Mouse (Mus musculus) forebrain, embryonic 12.5 days (tissue): ENCODE measurements at regions not wholly inside any gene's neighbourhood (a gene's known extent, or its start where the extent isn't known, plus 50 kb on each side); places are given as distances from the start of the nearest gene placed in this dataset.

Experiments used
- ATAC-seq: fragments of 200-750 bp; cut with Nextera tagmentation; 2 replicates; pipeline ENCODE4 v1.8.0; 2017; ENCODE audit warnings: moderate TSS enrichment; ENCODE audit not compliant: low FRiP score
- H3K27ac ChIP-seq: fragments of 300-500 bp; sonication (generic); 2 replicates; pipeline ENCODE4 v1.5.1; 2016; ENCODE audit warnings: mild to moderate bottlenecking
- H3K27me3 ChIP-seq: fragments of 300-500 bp; sonication (generic); 2 replicates; pipeline ENCODE4 v1.6.1; 2016; ENCODE audit warnings: mild to moderate bottlenecking
- H3K36me3 ChIP-seq: fragments of 300-500 bp; sonication (generic); replicated peaks from 2 replicates; pipeline ENCODE4 v1.6.1; 2016; ENCODE audit warnings: mild to moderate bottlenecking
- H3K4me1 ChIP-seq: fragments of 300-500 bp; sonication (generic); 2 replicates; pipeline ENCODE4 v1.6.1; 2016
- H3K4me2 ChIP-seq: fragments of 300-500 bp; sonication (generic); 2 replicates; pipeline ENCODE4 v1.6.1; 2016; ENCODE audit warnings: mild to moderate bottlenecking, moderate library complexity
- H3K4me3 ChIP-seq: fragments of 300-500 bp; sonication (generic); replicated peaks from 2 replicates; pipeline ENCODE4 v1.5.1; 2016; ENCODE audit warnings: mild to moderate bottlenecking
- H3K9ac ChIP-seq: fragments of 300-500 bp; sonication (generic); 2 replicates; pipeline ENCODE4 v1.6.1; 2016; ENCODE audit warnings: mild to moderate bottlenecking
- H3K9me3 ChIP-seq: fragments of 300-500 bp; sonication (generic); 2 replicates; pipeline ENCODE4 v1.6.1; 2016
- WGBS: fragments of 180-500 bp; shearing (Covaris S2); methylation state at CpG from one replicate; pipeline ENCODE4 v1.1.7; 2016; 5-methylcytosine and 5-hydroxymethylcytosine counted together

GRCm38 (mm10) chr2:45239001-45239400, 121.8 kb upstream of the Zeb2 start:
- H3K4me1 ChIP-seq, result no peaks in the 10 kb centered on the region
- H3K36me3 ChIP-seq, result no peaks in the 10 kb centered on the region
- 91% methylated on average over 6 of the region's 6 CpGs for WGBS
- H3K27me3 ChIP-seq, result no peaks in the 10 kb centered on the region
- no peak overlapping the region for H3K27ac ChIP-seq
- H3K4me2 ChIP-seq, result no peak overlapping the region
- H3K9ac ChIP-seq, result no peak overlapping the region
- ATAC-seq, result no peak
- H3K9me3 ChIP-seq, result no peaks in the 10 kb centered on the region
- H3K4me3 ChIP-seq, result no peak overlapping the region

DNA sequence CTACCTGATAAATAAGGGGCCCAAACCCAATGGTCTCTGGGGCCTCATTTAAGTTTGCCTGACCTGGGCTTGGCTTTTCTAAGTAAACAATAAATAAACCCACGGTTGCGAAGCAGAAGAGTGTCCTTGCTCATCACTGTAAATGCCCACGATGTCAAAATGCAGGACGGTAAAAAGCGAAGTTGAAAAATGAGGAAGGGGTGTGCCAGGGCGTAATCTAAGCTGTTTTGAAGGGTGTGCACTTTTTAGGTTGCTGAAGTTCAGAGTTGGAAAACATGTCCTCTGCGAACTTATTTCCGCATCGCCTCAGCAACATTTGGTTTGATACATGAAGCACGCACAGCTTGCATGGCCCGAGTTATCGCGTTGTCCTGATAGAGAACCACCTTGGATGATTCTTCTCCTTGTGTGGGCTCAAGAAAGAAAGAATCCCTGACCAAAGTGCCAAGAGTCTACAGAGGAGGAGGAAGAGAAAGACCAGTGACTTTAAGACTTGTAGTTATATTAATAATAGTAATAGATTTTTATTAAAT, 119.0 kb upstream of the Zeb2 start:
- WGBS, result 95% methylated on average over 13 of the region's 13 CpGs
- no peak for ATAC-seq
- Histone ChIP-seq H3K9ac (no peak overlapping the region), H3K27ac (no peak overlapping the region), H3K9me3 (no peaks in the 10 kb centered on the region), H3K27me3 (no peaks in the 10 kb centered on the region), H3K4me3 (no peak overlapping the region), H3K4me1 (no peaks in the 10 kb centered on the region), H3K36me3 (no peaks in the 10 kb centered on the region), H3K4me2 (no peak overlapping the region)

GRCm38 (mm10) chr2:45234148-45234547, 117.0 kb upstream of the Zeb2 start:
- H3K27me3 ChIP-seq, result no peaks in the 10 kb centered on the region
- H3K9ac ChIP-seq, result no peak overlapping the region
- 96% methylated on average over 1 of the region's 1 CpGs for WGBS
- no peak overlapping the region for H3K4me3 ChIP-seq
- ATAC-seq, result no peak
- H3K27ac ChIP-seq, result no peak overlapping the region
- H3K9me3 ChIP-seq, result no peaks in the 10 kb centered on the region
- no peak overlapping the region for H3K4me2 ChIP-seq
- peaks cover 5% of the 10 kb centered on the region; the same call in 1 of the 2 replicates for H3K4me1 ChIP-seq
- H3K36me3 ChIP-seq, result no peaks in the 10 kb centered on the region

- WGBS, result 73% methylated on average over 11 of the region's 11 CpGs
- ATAC-seq, result no peak
- H3K4me2 ChIP-seq, result no peak overlapping the region
- H3K9ac ChIP-seq, result no peak overlapping the region
- H3K9me3 ChIP-seq, result no peaks in the 10 kb centered on the region
- no peak overlapping the region for H3K27ac ChIP-seq
- peaks cover 25% of the 10 kb centered on the region for H3K4me1 ChIP-seq
- H3K27me3 ChIP-seq, result no peaks in the 10 kb centered on the region
- H3K36me3 ChIP-seq, result no peaks in the 10 kb centered on the region
- no peak overlapping the region for H3K4me3 ChIP-seq
Observed at GRCm38 (mm10) chr2:45230351-45231209, 113.4 kb upstream of the Zeb2 start.

DNA sequence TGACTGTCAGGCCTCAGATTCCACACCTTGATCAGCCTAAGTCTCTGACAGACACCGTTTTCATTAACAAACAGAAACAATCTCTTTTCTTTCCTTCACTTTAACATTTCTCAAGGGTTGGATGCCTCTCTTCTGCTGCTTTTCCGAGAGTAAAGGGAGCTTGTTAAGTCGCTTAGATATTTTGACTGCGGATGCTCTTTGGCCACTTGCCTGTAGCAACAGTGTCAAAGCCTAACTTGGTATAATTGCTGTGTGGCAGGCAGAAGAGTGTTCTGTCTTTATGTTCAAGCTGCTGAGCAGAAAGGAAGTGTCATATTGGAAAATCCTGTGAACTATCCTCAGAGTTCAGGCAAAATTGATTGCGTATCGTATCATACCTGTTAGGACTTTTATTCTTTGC, 112.3 kb upstream of the Zeb2 start:
- Histone ChIP-seq H3K4me3 (no peak overlapping the region), H3K27ac (no peak overlapping the region), H3K4me2 (no peak overlapping the region), H3K9ac (no peak overlapping the region), H3K36me3 (no peaks in the 10 kb centered on the region), H3K9me3 (no peaks in the 10 kb centered on the region), H3K4me1 (peaks cover 32% of the 10 kb centered on the region), H3K27me3 (no peaks in the 10 kb centered on the region)
- no peak for ATAC-seq
- WGBS, result 57% methylated on average over 6 of the region's 6 CpGs

DNA sequence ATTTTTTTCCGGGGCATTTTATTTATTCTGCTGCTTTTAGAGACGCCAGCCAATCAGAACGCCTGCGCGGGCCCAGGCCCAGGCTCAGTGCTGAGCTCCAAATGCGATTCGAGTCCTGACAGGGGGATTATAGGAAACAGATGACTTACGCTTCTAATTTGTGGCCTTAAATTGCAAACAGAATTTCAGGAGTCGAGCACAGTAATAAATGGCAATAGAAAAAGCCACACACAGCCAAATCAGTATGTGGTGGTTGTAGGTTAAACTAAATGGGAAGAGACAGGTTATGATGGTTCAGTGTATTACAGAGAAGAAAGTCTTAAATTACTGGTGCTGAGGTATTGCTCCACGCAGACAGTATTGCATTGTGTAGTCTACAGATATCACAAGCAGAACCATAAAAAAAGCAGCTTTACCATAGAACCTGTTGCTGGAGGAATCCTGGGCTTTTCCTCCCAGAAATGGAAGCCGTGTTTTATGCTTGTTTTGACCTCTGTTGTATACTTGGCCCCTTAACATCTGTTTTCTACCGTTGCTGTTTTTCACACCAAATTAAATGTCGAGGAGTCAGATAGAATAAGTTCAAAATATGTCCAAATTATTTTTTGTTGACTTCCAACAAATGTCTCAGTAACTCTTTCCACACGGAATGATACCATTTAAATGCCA, 110.2 kb upstream of the Zeb2 start:
- ATAC-seq, result no peak
- 17% methylated on average over 14 of the region's 14 CpGs for WGBS
- H3K4me3 ChIP-seq, result no peak overlapping the region
- peaks cover 34% of the 10 kb centered on the region for H3K4me1 ChIP-seq
- H3K27me3 ChIP-seq, result no peaks in the 10 kb centered on the region
- H3K4me2 ChIP-seq, result peak overlapping the region; percentile 21; the same call in 1 of the 2 replicates
- no peaks in the 10 kb centered on the region for H3K9me3 ChIP-seq
- no peaks in the 10 kb centered on the region for H3K36me3 ChIP-seq
- H3K9ac ChIP-seq, result no peak overlapping the region
- 0 out of 2 replicates have a peak overlapping the region, but pooled peaks have one; percentile 19 for H3K27ac ChIP-seq

- Histone ChIP-seq H3K4me3 (no peak overlapping the region), H3K9me3 (no peaks in the 10 kb centered on the region), H3K27ac (peak overlapping the region; percentile 86), H3K27me3 (no peaks in the 10 kb centered on the region), H3K4me1 (peaks cover 42% of the 10 kb centered on the region), H3K4me2 (peak overlapping the region; percentile 34), H3K9ac (no peak overlapping the region), H3K36me3 (no peaks in the 10 kb centered on the region)
- 14% methylated on average over 4 of the region's 4 CpGs for WGBS
- ATAC-seq, result no peak
Observed at GRCm38 (mm10) chr2:45226045-45226370, 108.8 kb upstream of the Zeb2 start.

- Histone ChIP-seq H3K9ac (no peak overlapping the region), H3K4me1 (peaks cover 42% of the 10 kb centered on the region), H3K4me2 (peak overlapping the region; percentile 34), H3K27me3 (no peaks in the 10 kb centered on the region), H3K9me3 (no peaks in the 10 kb centered on the region), H3K36me3 (no peaks in the 10 kb centered on the region), H3K4me3 (no peak overlapping the region), H3K27ac (peak overlapping the region; percentile 86)
- ATAC-seq, result peak; percentile 91
- 3% methylated on average over 9 of the region's 9 CpGs for WGBS
Observed at GRCm38 (mm10) chr2:45225364-45226044, 108.3 kb upstream of the Zeb2 start.

DNA sequence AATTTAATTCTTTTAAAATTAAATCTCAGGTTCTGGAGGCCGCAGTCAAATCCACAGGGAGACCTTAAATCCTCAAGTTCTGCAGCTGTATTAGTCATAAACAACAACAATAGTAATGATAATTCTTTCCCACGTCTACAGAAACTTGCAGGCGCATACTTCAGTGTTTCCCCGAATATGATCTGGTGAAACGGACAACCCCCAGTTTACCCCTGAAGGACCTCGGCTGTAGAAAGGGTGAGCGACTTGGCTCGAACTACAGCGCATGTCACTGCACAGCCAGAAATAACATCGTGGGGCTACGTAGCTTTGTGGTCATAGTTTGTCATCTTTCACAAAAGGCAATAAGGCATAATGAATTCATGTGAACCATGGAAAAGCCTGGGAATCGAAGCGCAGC, 105.0 kb upstream of the Zeb2 start:
- Histone ChIP-seq H3K27ac (no peak overlapping the region), H3K4me1 (peaks cover 30% of the 10 kb centered on the region)
- 66% methylated on average over 13 of the region's 13 CpGs for WGBS

GRCm38 (mm10) chr2:45219851-45220250, 102.7 kb upstream of the Zeb2 start:
- Histone ChIP-seq H3K27ac (no peak overlapping the region), H3K4me1 (peaks cover 10% of the 10 kb centered on the region; the same call in 1 of the 2 replicates), H3K36me3 (no peaks in the 10 kb centered on the region), H3K9ac (no peak overlapping the region), H3K4me2 (no peak overlapping the region), H3K4me3 (no peak overlapping the region), H3K27me3 (0 out of 2 replicates have a peak, but pooled peaks cover 4% of the 10 kb centered on the region), H3K9me3 (no peaks in the 10 kb centered on the region)
- 48% methylated on average over 5 of the region's 5 CpGs for WGBS
- ATAC-seq, result no peak

More for the DNA sequence above, 105.0 kb upstream of the Zeb2 start:
- Histone ChIP-seq H3K9me3 (no peaks in the 10 kb centered on the region), H3K4me2 (no peak overlapping the region), H3K9ac (no peak overlapping the region), H3K4me3 (no peak overlapping the region), H3K27me3 (0 out of 2 replicates have a peak, but pooled peaks cover 4% of the 10 kb centered on the region), H3K36me3 (no peaks in the 10 kb centered on the region)
- no peak for ATAC-seq

- Histone ChIP-seq H3K4me1 (no peaks in the 10 kb centered on the region; the same call in 1 of the 2 replicates), H3K9me3 (no peaks in the 10 kb centered on the region), H3K9ac (no peak overlapping the region), H3K4me3 (no peak overlapping the region), H3K27ac (no peak overlapping the region), H3K27me3 (no peaks in the 10 kb centered on the region), H3K4me2 (no peak overlapping the region), H3K36me3 (no peaks in the 10 kb centered on the region)
- no peak for ATAC-seq
- 74% methylated on average over 2 of the region's 2 CpGs for WGBS
Observed at GRCm38 (mm10) chr2:45212833-45213232, 95.6 kb upstream of the Zeb2 start.

- Histone ChIP-seq H3K9me3 (no peaks in the 10 kb centered on the region), H3K4me1 (peaks cover 6% of the 10 kb centered on the region; the same call in 1 of the 2 replicates), H3K36me3 (no peaks in the 10 kb centered on the region), H3K4me2 (no peak overlapping the region), H3K9ac (no peak overlapping the region), H3K27me3 (no peaks in the 10 kb centered on the region), H3K27ac (no peak overlapping the region), H3K4me3 (no peak overlapping the region)
- no peak for ATAC-seq
- 92% methylated on average over 6 of the region's 6 CpGs for WGBS
Observed at GRCm38 (mm10) chr2:45208526-45208925, 91.3 kb upstream of the Zeb2 start.
